Mouse (Mus musculus): ENCODE measurements around the gene Gm38431. TPM values are rescaled to one million over a fixed set of nuclear protein-coding genes. Genes with fewer than 3 reads are reported as not detected.
"Not testable (repeated sequence)": the region's sequence is repeated elsewhere in the genome, so short reads cannot be mapped to it uniquely, and the experiment has no call there.

Gm38431 gene
- total RNA-seq, 2 experiments from 2014 or later = 2.1 to 3.5 TPM

GRCm38 (mm10) chr9:21051578-21051977 lies 40.2 kb downstream of the Gm38431 start:
- no peak for DNase-seq (ENCODE audit: low spot score in 2 of 2)
- intact Hi-C loops (cut with DNase I) = no loop called here

GRCm38 (mm10) chr9:21045235-21045634 lies 46.6 kb downstream of the Gm38431 start:
- DNase-seq (ENCODE audit: low spot score in 2 of 2) = no peak
- intact Hi-C loops (cut with DNase I) = no loop called here

- DNase-seq (ENCODE audit: low spot score in 2 of 2); intact Hi-C loops (cut with DNase I): not testable (repeated sequence)
Measured at GRCm38 (mm10) chr9:21044785-21045184, 47.0 kb downstream of the Gm38431 start.

GRCm38 (mm10) chr9:21043563-21043962 lies 48.2 kb downstream of the Gm38431 start:
- DNase-seq (ENCODE audit: low spot score in 2 of 2) = no peak
- intact Hi-C loops (cut with DNase I) = no loop called here

- intact Hi-C loops (cut with DNase I) = loop anchor here (1.0 to 2.0 kb wide), 2 partner anchors 9 to 21 kb away; partner anchors contain the start of gene Icam5
- peak; percentile 80 to 81 for DNase-seq (ENCODE audit: low spot score in 2 of 2)
Measured at GRCm38 (mm10) chr9:21041308-21041707, 50.5 kb downstream of the Gm38431 start.

- intact Hi-C loops (cut with DNase I) = loop anchor here (2.0 kb wide), 1 partner anchor 23 kb away; no protein-coding TSS in a partner anchor
- DNase-seq (ENCODE audit: low spot score in 2 of 2) = no peak
Measured at GRCm38 (mm10) chr9:21039779-21040178, 52.0 kb downstream of the Gm38431 start.

GRCm38 (mm10) chr9:21037481-21037891 lies 54.3 kb downstream of the Gm38431 start:
- DNase-seq (ENCODE audit: low spot score in 2 of 2) = peak; percentile 52 to 69
- intact Hi-C loops (cut with DNase I) = no loop called here

- intact Hi-C loops (cut with DNase I) = no loop called here
- DNase-seq (ENCODE audit: low spot score in 2 of 2) = peak; percentile 47 to 50
Measured at GRCm38 (mm10) chr9:21036666-21037065, 55.1 kb downstream of the Gm38431 start.

GRCm38 (mm10) chr9:21036161-21036560 lies 55.6 kb downstream of the Gm38431 start:
- intact Hi-C loops (cut with DNase I) = no loop called here
- no peak for DNase-seq (ENCODE audit: low spot score in 2 of 2)

- peak in 1 of 2 experiments; percentile 24 for DNase-seq (ENCODE audit: low spot score in 2 of 2)
- intact Hi-C loops (cut with DNase I) = no loop called here
Measured at GRCm38 (mm10) chr9:21035586-21035985, 56.2 kb downstream of the Gm38431 start.

- intact Hi-C loops (cut with DNase I) = loop anchor here (5.0 kb wide), 1 partner anchor 98 kb away; the partner anchor contains the start of gene Tyk2
- DNase-seq (ENCODE audit: low spot score in 2 of 2) = peak in 1 of 2 experiments; percentile 19
Measured at GRCm38 (mm10) chr9:21034481-21035085, 57.2 kb downstream of the Gm38431 start.

- DNase-seq (ENCODE audit: low spot score in 2 of 2) = peak; percentile 69 to 70
- intact Hi-C loops (cut with DNase I) = loop anchor here (2.0 to 5.0 kb wide), 2 partner anchors 40 to 99 kb away; partner anchors contain the start of genes Fdx1l, Gm49373 and Tyk2
Measured at GRCm38 (mm10) chr9:21033136-21033535, 58.7 kb downstream of the Gm38431 start.

GRCm38 (mm10) chr9:21032491-21032890 lies 59.3 kb downstream of the Gm38431 start:
- intact Hi-C loops (cut with DNase I) = loop anchor here (1.0 to 5.0 kb wide), 4 partner anchors 9 to 100 kb away; partner anchors contain the start of genes Fdx1l, Gm49373 and Tyk2
- DNase-seq (ENCODE audit: low spot score in 2 of 2) = no peak

GRCm38 (mm10) chr9:21031896-21032351 lies 59.9 kb downstream of the Gm38431 start, which contains the start of gene Icam5:
Gene Icam5, plus strand, starts transcription at chr9:21032073.
- no peak for DNase-seq (ENCODE audit: low spot score in 2 of 2)
- intact Hi-C loops (cut with DNase I) = loop anchor here (1.0 to 5.0 kb wide), 4 partner anchors 9 to 100 kb away; partner anchors contain the start of genes Fdx1l, Gm49373 and Tyk2

- intact Hi-C loops (cut with DNase I) = loop anchor here (5.0 kb wide), 1 partner anchor 101 kb away; the partner anchor contains the start of gene Tyk2
- peak; percentile 88 to 90 for DNase-seq (ENCODE audit: low spot score in 2 of 2)
Measured at GRCm38 (mm10) chr9:21031251-21031895, 60.4 kb downstream of the Gm38431 start.

- intact Hi-C loops (cut with DNase I) = loop anchor here (5.0 kb wide), 1 partner anchor 101 kb away; the partner anchor contains the start of gene Tyk2
Measured at GRCm38 (mm10) chr9:21030781-21031250, 61.0 kb downstream of the Gm38431 start.

GRCm38 (mm10) chr9:21030055-21030600 lies 61.7 kb downstream of the Gm38431 start:
- DNase-seq (ENCODE audit: low spot score in 2 of 2) = no peak
- intact Hi-C loops (cut with DNase I) = loop anchor here (5.0 kb wide), 1 partner anchor 102 kb away; the partner anchor contains the start of gene Tyk2

More at GRCm38 (mm10) chr9:21030781-21031250, 61.0 kb downstream of the Gm38431 start:
- peak; percentile 71 to 78 for DNase-seq (ENCODE audit: low spot score in 2 of 2)

GRCm38 (mm10) chr9:21029291-21030054 lies 62.3 kb downstream of the Gm38431 start, which contains the start of gene Icam4:
Gene Icam4, plus strand, starts transcription at chr9:21029373.
- intact Hi-C loops (cut with DNase I) = loop anchor here (5.0 kb wide), 1 partner anchor 103 kb away; the partner anchor contains the start of gene Tyk2
- peak; percentile 64 to 71 for DNase-seq (ENCODE audit: low spot score in 2 of 2)

All from left cerebral cortex, postnatal 36 days (tissue).